Mouse (Mus musculus) liver, embryonic 14.5 days (tissue): ENCODE data around the gene Letmd1.

ENCODE experiments used
- CTCF ChIP-seq: IDR thresholded peaks from 2 replicates; pipeline ENCODE4 v1.5.1; 2016; ENCODE audit warnings: antibody characterized with exemption, low read depth, control low read depth
- EP300 ChIP-seq: IDR thresholded peaks from 2 replicates; pipeline ENCODE4 v1.6.1; 2016; ENCODE audit warnings: antibody characterized with exemption, low read depth

DNA sequence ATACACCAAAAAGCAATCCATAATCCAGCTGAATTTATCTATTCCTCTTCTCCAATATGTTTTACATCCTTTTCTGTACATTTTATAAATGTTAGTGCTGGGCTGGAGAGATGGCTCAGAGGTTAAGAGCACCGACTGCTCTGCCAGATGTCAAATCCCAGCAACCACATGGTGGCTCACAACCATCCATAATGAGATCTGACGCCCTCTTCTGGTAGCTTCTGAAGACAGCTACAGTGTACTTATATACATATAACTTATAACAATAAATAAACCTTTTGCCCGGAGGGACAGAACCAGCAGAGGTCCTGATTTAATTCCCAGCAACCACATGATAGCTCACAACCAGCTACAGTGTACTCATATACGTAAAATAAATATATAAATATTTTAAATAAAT is 20.3 kb upstream of the Letmd1 start:
- TF ChIP-seq EP300 = no peak
- peak; percentile 31; the same call in 1 of the 2 replicates for TF ChIP-seq CTCF
